Mouse (Mus musculus): Measurements from ENCODE around the gene Gucd1. TPM values are rescaled to one million over a fixed set of nuclear protein-coding genes. Genes with fewer than 3 reads are reported as not detected.
A peak's percentile ranks its signal among the peaks of the same experiment; 100 is the strongest.

Gene Gucd1
- polyA plus RNA-seq, 1 experiment from 2014 or later = 19.7 TPM

DNA sequence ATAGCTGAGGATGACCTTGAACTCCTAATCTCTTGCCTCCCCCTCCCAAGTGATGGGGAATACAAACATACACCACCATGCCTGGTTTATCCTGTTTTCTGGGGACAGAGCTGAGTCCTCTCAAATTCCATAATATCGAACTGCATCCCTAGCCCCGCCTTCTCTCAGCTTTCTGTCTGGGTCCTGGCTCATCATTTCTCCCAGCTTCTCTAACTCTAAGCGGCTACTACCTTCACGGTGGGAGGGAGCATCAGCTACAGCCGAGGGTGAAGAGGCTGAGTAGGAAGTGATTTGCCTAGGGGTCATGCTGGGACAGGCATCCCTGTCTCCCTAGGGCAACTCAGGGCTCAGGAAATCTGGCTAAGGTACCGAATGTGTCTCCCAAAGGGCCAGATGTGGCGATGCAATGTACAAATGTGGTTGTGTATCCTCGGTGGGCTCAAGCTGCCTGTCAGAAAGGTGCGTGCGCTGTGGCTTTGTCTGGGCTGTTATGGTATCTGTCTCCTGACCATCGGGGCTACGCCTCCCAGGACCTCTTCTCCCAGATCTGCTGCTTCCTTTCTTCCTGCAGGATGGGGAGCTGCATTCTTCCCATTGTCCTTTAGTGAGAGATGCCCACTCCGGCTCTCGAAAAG is 41.4 kb upstream of the Gucd1 start:
- no peak for TF ChIP-seq CTCF (IDR thresholded peaks at IDR 0.05)
- DNase-seq (ENCODE audit: low read depth, low spot score) (no peak), ATAC-seq (no peak)
- CTCF ChIA-PET = interaction anchor here (0.9 kb wide), 1 partner anchor 9 kb away, joined by 3 read pairs; no protein-coding TSS in a partner anchor
- in situ Hi-C loops (cut with MboI; ENCODE audit: low pct_unique_long_range_greater_than_20kb) = no loop called here
- POLR2A ChIA-PET = interaction anchor here (0.6 kb wide), 1 partner anchor 10 kb away, joined by 3 read pairs; no protein-coding TSS in a partner anchor
- H3K27me3 ChIP-seq = no peaks in the 10 kb centered on the region

DNA sequence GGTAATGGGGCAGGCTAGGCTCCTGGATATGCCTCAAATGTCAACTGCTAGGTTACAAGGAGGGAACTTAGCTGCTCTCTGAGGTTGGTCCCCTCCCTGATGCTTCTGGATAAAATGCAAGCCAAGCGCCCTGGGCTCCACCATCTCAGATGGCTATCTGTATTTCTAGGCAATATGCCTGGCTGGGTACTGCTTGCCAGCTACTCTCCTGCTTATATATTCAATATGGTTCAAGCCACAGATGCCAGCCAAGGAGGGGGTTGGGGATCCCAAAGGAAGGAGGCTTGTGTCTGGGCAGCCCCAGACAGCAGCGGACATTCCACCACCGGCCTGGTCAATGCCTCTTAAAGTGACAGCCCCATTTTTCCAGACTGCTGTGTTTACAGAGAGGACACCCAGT is 40.7 kb upstream of the Gucd1 start:
- H3K27me3 ChIP-seq = no peaks in the 10 kb centered on the region
- POLR2A ChIA-PET = interaction anchor here (0.6 kb wide), 1 partner anchor 10 kb away, joined by 3 read pairs; no protein-coding TSS in a partner anchor
- DNase-seq (ENCODE audit: low read depth, low spot score) (no peak), ATAC-seq (no peak)
- in situ Hi-C loops (cut with MboI; ENCODE audit: low pct_unique_long_range_greater_than_20kb) = no loop called here
- CTCF ChIA-PET = interaction anchor here (0.9 kb wide), 1 partner anchor 8 kb away, joined by 3 read pairs; no protein-coding TSS in a partner anchor
- no peak for TF ChIP-seq CTCF (IDR thresholded peaks at IDR 0.05)

DNA sequence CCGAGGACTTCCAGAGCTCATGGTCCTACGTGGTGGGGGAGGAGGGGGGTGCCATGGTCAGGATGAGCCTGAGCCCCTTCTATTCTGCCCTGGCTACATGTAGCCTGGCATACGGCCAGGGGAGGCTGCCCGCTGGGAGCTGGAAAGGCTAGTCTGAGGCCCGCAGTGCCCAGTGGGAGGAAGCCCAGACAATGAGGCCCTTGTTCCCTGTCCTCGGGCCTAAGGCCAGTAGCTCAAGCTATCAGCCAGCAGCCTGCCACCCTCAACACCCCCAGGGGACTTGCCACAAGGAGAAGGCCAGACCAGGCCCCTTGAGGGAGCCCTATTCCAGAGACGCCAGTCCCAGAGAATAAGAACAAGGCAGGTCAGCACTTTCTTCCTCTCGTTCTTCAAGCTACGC is 38.3 kb upstream of the Gucd1 start:
- ChIA-PET CTCF (interaction anchor here (1.2 kb wide), 1 partner anchor 9 kb away, joined by 5 read pairs; no protein-coding TSS in a partner anchor), POLR2A (no interaction called here)
- in situ Hi-C loops (cut with MboI; ENCODE audit: low pct_unique_long_range_greater_than_20kb) = no loop called here
- ATAC-seq = no peak
- no peak for DNase-seq (ENCODE audit: low read depth, low spot score)
- H3K27me3 ChIP-seq = no peaks in the 10 kb centered on the region
- no peak for TF ChIP-seq CTCF (IDR thresholded peaks at IDR 0.05)

DNA sequence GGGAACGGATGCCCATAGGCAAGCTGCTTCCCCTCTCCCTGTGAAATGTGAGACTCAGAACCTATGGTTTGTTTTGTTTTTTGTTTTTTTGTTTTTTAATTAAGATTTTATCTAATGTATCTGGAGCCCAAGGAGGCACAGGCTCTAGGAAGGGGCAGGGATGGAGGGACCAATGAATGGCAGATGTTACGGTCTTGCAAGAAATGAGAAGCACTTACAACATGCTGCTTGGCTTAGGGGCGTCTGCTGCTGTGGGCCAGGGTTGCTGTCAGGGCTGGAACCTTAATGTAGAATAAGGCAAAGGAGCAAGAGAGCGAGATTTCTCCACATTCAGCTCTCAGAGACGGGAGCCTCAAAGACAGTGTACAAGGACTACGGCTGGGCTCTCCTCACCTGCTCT is 37.8 kb upstream of the Gucd1 start:
- CTCF ChIA-PET = no interaction called here
- no peak for TF ChIP-seq CTCF (IDR thresholded peaks at IDR 0.05)
- in situ Hi-C loops (cut with MboI; ENCODE audit: low pct_unique_long_range_greater_than_20kb) = no loop called here
- POLR2A ChIA-PET = interaction anchor here (0.6 kb wide), 1 partner anchor 32 kb away, joined by 3 read pairs; no protein-coding TSS in a partner anchor
- no peaks in the 10 kb centered on the region for H3K27me3 ChIP-seq
- DNase-seq (ENCODE audit: low read depth, low spot score) = no peak
- no peak for ATAC-seq

DNA sequence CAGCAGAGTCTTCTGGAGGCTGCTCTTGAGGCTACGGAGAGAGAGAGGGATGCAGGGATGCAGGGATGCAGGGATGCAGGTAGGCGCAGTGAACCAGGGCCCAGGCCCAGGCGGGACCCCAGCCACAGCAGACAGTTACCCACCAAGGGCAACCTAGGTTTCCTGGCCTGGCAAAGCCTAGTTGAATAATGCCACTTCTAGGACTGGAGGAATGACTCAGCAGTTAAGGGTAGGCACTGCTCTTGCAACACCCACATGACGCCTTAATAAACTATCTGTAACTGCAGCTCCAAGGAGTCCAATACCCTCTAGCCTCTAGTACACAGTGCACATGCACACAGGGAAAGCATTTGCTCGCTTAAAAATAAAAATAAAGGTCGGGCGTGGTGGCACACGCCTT is 36.3 kb upstream of the Gucd1 start:
- TF ChIP-seq CTCF (IDR thresholded peaks at IDR 0.05) = no peak
- DNase-seq (ENCODE audit: low read depth, low spot score) = no peak
- in situ Hi-C loops (cut with MboI; ENCODE audit: low pct_unique_long_range_greater_than_20kb) = no loop called here
- no peak for ATAC-seq
- H3K27me3 ChIP-seq = no peaks in the 10 kb centered on the region
- POLR2A ChIA-PET = no interaction called here
- CTCF ChIA-PET = no interaction called here

DNA sequence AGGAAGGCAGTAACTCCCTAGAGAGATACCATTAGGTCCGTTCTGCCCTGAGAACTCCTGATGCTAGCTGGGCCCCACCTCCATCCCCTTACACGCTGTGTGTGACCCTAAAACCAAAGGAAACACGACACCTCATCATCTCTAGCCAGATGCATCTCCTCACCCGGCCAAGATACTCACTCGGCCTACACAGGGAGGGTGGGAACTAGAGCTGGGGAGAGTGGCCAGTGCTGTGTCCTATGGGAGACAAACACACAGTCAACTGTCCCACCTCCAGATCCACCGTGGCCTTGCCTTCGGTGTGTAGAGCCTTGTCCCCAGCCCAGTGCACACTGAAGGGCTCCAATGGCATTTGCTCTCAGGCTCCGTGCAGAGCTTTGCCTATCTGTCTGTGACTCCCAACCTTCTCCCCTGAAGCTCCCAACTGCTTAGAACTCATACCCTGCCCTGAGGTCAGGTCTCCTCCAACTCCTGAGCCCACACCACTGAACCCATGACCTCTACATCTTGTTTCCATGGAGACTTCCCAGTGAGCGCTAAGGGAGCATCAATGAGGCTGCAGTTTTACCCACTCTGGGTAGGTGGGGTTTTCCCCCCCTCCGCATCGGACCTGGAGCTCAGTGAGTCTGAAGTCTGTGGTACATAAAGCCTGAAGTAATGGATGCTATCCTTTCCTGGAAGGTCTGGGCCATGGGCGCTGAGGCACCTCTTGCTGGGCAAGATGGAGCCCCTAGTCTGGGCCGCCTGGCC is 35.1 kb upstream of the Gucd1 start:
- ATAC-seq (no peak), DNase-seq (ENCODE audit: low read depth, low spot score) (no peak)
- in situ Hi-C loops (cut with MboI; ENCODE audit: low pct_unique_long_range_greater_than_20kb) = no loop called here
- no peaks in the 10 kb centered on the region for H3K27me3 ChIP-seq
- ChIA-PET POLR2A (no interaction called here), CTCF (no interaction called here)
- no peak for TF ChIP-seq CTCF (IDR thresholded peaks at IDR 0.05)

DNA sequence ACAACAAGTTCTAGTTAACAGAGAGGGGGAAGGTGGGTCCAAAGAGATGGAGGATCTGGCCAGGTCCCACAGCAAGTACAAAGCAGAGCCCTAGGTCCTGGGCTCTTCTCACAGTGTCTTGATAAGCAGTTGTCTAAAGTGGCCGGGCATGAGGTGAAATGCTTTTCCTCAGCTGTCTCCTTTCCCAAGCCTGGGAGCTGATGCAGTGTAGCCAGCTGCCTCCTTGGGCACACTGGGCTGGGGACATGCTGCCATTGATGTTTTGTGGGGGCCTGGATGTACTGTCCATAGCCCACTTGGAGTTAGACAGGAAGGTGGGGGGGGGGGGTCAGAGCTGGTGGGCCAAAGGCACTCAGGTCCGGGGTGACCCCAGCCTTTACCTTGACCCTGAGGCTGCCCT is 34.3 kb upstream of the Gucd1 start:
- DNase-seq (ENCODE audit: low read depth, low spot score) (no peak), ATAC-seq (no peak)
- no peaks in the 10 kb centered on the region for H3K27me3 ChIP-seq
- CTCF ChIA-PET = no interaction called here
- in situ Hi-C loops (cut with MboI; ENCODE audit: low pct_unique_long_range_greater_than_20kb) = no loop called here
- no peak for TF ChIP-seq CTCF (IDR thresholded peaks at IDR 0.05)
- POLR2A ChIA-PET = interaction anchor here (0.6 kb wide), 1 partner anchor 754 kb away, joined by 4 read pairs; no protein-coding TSS in a partner anchor

DNA sequence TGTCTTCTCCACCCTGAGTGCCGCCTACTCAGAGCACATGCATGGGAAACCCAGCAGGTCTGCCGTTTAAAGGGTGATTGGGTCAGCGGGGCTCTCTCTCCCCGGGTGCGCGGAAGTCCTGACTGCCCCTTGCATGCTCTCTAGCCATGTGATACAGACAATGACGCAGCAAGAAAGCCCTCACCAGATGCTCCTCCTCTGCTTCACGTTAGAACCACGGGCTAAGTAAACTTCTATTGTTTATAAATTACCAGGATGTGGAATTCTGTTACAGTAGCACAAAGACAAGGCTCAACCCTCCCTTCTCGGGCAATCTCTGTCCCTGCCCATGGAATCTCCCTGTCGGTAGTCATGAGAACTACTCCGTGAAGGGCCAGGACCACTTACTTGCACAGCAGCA is 33.4 kb upstream of the Gucd1 start:
- no peak for DNase-seq (ENCODE audit: low read depth, low spot score)
- in situ Hi-C loops (cut with MboI; ENCODE audit: low pct_unique_long_range_greater_than_20kb) = no loop called here
- ATAC-seq = no peak
- H3K27me3 ChIP-seq = no peaks in the 10 kb centered on the region
- ChIA-PET POLR2A (interaction anchor here (0.6 kb wide), 1 partner anchor 755 kb away, joined by 4 read pairs; no protein-coding TSS in a partner anchor), CTCF (no interaction called here)
- no peak for TF ChIP-seq CTCF (IDR thresholded peaks at IDR 0.05)

DNA sequence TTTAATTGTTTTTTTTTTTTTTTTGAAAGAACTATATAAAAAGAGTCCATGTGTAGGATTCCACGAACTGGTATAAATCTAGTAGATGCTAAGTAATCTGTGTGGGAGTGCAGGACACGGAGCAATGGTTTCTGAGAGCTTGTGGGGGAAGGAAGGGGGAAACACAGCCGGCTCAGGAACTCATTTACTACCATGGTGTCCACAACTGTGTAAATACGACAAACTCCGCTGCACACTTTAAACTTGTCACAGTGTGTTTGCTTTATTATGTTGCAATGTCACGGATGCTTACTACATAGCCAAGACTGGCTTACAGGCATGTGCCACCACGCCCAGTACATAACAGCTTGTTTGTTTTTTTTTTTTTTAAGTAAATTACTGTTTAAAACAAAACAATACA is 32.1 kb upstream of the Gucd1 start:
- in situ Hi-C loops (cut with MboI; ENCODE audit: low pct_unique_long_range_greater_than_20kb) = no loop called here
- POLR2A ChIA-PET = interaction anchor here (0.7 kb wide), 1 partner anchor 112 kb away, joined by 3 read pairs; no protein-coding TSS in a partner anchor
- no peak for DNase-seq (ENCODE audit: low read depth, low spot score)
- H3K27me3 ChIP-seq = no peaks in the 10 kb centered on the region
- CTCF ChIA-PET = interaction anchor here (0.7 kb wide), 1 partner anchor 9 kb away, joined by 3 read pairs; no protein-coding TSS in a partner anchor
- no peak for ATAC-seq
- TF ChIP-seq CTCF (IDR thresholded peaks at IDR 0.05) = no peak

DNA sequence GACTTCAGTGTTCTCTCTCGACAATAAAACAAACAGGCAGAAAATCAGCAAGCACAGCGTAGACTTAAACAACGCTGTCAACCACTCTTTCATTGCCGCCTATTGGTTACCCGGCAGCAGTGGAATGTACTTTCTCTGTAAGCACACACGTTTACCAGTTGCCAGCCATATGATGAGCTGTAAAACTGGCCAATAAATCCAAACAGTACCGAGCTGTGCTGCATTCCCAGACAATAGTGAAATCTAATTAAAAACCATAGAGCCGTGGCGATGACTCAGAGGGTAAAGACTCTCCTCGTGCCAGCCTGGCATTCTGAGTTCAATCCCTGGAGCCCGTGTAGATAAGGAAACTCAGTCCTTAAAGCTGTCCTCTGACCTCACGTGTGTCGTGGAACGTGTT is 30.7 kb upstream of the Gucd1 start:
- CTCF ChIA-PET = interaction anchor here (0.9 to 1.0 kb wide), 2 partner anchors 10 to 13 kb away, joined by 3 to 4 read pairs; no protein-coding TSS in a partner anchor
- in situ Hi-C loops (cut with MboI; ENCODE audit: low pct_unique_long_range_greater_than_20kb) = no loop called here

DNA sequence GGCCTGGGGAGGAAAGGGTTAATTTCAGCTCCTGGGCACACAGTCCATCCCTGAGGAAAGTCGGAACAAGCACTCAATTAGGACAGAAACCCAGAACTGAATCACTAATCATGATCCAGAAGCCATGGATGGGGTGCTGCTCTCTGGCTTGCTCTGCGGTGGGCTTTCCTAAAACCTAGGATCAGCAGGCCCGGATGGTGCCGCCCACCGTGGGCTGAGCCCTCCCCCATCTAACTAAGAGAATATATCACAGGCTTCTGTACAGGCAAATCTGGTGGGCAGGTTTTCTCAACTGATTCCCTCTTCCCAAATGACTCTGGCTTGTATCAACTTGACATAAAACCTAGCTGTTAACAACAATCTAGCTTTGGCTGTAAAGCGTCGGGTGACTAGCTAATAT is 30.1 kb upstream of the Gucd1 start:
- DNase-seq (ENCODE audit: low read depth, low spot score) (no peak), ATAC-seq (no peak)
- ChIA-PET CTCF (interaction anchor here (0.9 to 1.0 kb wide), 2 partner anchors 9 to 12 kb away, joined by 3 to 4 read pairs; no protein-coding TSS in a partner anchor), POLR2A (interaction anchor here (0.5 kb wide), 1 partner anchor 26 kb away, joined by 3 read pairs; no protein-coding TSS in a partner anchor)
- no peaks in the 10 kb centered on the region for H3K27me3 ChIP-seq
- TF ChIP-seq CTCF (IDR thresholded peaks at IDR 0.05) = no peak
- in situ Hi-C loops (cut with MboI; ENCODE audit: low pct_unique_long_range_greater_than_20kb) = no loop called here

More for the DNA sequence above, 30.7 kb upstream of the Gucd1 start:
- POLR2A ChIA-PET = interaction anchor here (0.5 to 0.7 kb wide), 5 partner anchors 10 to 76 kb away, joined by 3 to 5 read pairs (median 3); no protein-coding TSS in a partner anchor
- no peak for TF ChIP-seq CTCF (IDR thresholded peaks at IDR 0.05)
- peak; percentile 84 for DNase-seq (ENCODE audit: low read depth, low spot score)
- H3K27me3 ChIP-seq = no peaks in the 10 kb centered on the region
- peak; percentile 89 for ATAC-seq

Measured in Patski (cell line).